Mouse (Mus musculus) G1E (cell line): ENCODE data around the gene Unc5c.

Experiments
- CTCF ChIP-seq: IDR thresholded peaks from 2 replicates; pipeline ENCODE4 v1.5.1; 2012; ENCODE audit warnings: low read depth, low read length, inconsistent platforms, mixed read lengths
- GATA1 ChIP-seq: IDR thresholded peaks from 2 replicates; pipeline ENCODE4 v1.6.1; 2012; ENCODE audit warnings: borderline replicate concordance, low read length, inconsistent platforms, mixed read lengths
- GATA2 ChIP-seq: IDR thresholded peaks from 2 replicates; pipeline ENCODE4 v1.6.1; 2012; ENCODE audit warnings: low read depth, low read length, inconsistent platforms, borderline replicate concordance
- POLR2AphosphoS5 ChIP-seq: IDR thresholded peaks from 2 replicates; pipeline ENCODE4 v1.6.1; 2012; ENCODE audit warnings: low read depth, low read length, inconsistent platforms; ENCODE audit not compliant: insufficient replicate concordance
- TAL1 ChIP-seq: conservative IDR thresholded peaks from 2 replicates; pipeline ENCODE4 v1.6.1; 2012; ENCODE audit warnings: low read depth, low read length, inconsistent platforms, mixed read lengths

DNA sequence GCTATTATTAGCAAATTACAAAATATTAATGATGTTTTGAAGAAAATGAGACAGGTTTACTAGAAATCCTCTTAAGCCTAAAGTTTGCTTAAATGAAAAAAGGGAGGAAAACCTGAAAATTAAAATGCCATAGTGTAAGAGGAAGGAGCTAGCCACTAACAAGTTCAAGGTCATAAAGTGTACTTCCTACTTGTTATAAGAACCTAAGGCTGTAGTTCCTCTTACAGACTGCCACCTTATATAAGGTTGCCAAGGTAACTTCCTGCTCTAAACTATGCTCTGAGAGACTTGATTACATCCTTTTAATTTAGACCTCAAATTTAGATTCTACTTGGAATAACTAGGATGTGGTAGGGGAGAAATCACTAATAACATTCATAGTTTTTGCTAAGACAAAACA is 64.6 kb downstream of the Unc5c start:
- TF ChIP-seq CTCF (no peak), POLR2AphosphoS5 (no peak), GATA2 (no peak), GATA1 (no peak), TAL1 (no peak)
